Mouse (Mus musculus) myocyte (in vitro differentiated cells): Measurements from ENCODE around the gene Hes5.

Source experiments
- MAX ChIP-seq: IDR thresholded peaks from one replicate; pipeline ENCODE4 v1.6.1; 2011; ENCODE audit warnings: low read depth, mild to moderate bottlenecking, control low read depth
- MYOD1 ChIP-seq, 3 experiments: IDR thresholded peaks; one replicate each; pipeline ENCODE4 v1.6.1; 2011; ENCODE audit warnings: control low read depth in 2 of 3, low read depth in 2 of 3, mild to moderate bottlenecking in 2 of 3, moderate library complexity in 1 of 3; ENCODE audit not compliant: insufficient read length in 2 of 3, control insufficient read depth in 1 of 3
- MYOG ChIP-seq, 3 experiments: IDR thresholded peaks; one replicate each; pipeline ENCODE4 v1.6.1; 2011; ENCODE audit warnings: control low read depth in 2 of 3, low read depth in 2 of 3, mild to moderate bottlenecking in 2 of 3; ENCODE audit not compliant: insufficient read length in 2 of 3, control insufficient read depth in 1 of 3, insufficient read depth in 1 of 3
- POLR2A ChIP-seq: IDR thresholded peaks from one replicate; pipeline ENCODE4 v1.6.1; 2011; ENCODE audit warnings: low read depth, mild to moderate bottlenecking, control low read depth, moderate library complexity; ENCODE audit not compliant: insufficient read length
- POLR2AphosphoS2 ChIP-seq: IDR thresholded peaks from one replicate; pipeline ENCODE4 v1.6.1; 2011; ENCODE audit warnings: low read depth, control low read depth; ENCODE audit not compliant: insufficient read length
- TCF12 ChIP-seq: IDR thresholded peaks from one replicate; pipeline ENCODE4 v1.6.1; 2011; ENCODE audit warnings: mild to moderate bottlenecking, control low read depth; ENCODE audit not compliant: poor library complexity, insufficient read depth, severe bottlenecking
- USF1 ChIP-seq: IDR thresholded peaks from one replicate; pipeline ENCODE4 v1.6.1; 2011; ENCODE audit warnings: low read depth, mild to moderate bottlenecking, control low read depth, moderate library complexity

- TF ChIP-seq MAX: no peak
- TF ChIP-seq POLR2A: no peak
- no peak for TF ChIP-seq MYOG (IDR thresholded peaks at IDR 0.05; ENCODE audit: control insufficient read depth in 1 of 3, insufficient read depth in 1 of 3, insufficient read length in 2 of 3, low read depth in 2 of 3)
- TF ChIP-seq POLR2AphosphoS2: no peak
- TF ChIP-seq TCF12: no peak
- no peak for TF ChIP-seq USF1
- no peak for TF ChIP-seq MYOD1 (IDR thresholded peaks at IDR 0.05; ENCODE audit: control insufficient read depth in 1 of 3, insufficient read length in 2 of 3, low read depth in 2 of 3)
These were observed 25.4 kb downstream of the Hes5 start for GRCm38 (mm10) chr4:154986096-154986495.
